Mouse (Mus musculus): ENCODE data around the gene Fbxo47. TPM values are rescaled to one million over a fixed set of nuclear protein-coding genes. Genes with fewer than 3 reads are reported as not detected.

Gene Fbxo47
- polyA plus RNA-seq, 1 experiment from 2014 or later, result 0.65 TPM

GRCm38 (mm10) chr11:97905540-97905939 lies 21.6 kb upstream of the Fbxo47 start:
- no peaks in the 10 kb centered on the region for H3K4me1 ChIP-seq (replicated peaks)
- no peak for ATAC-seq
- H3K36me3 ChIP-seq, result no peaks in the 10 kb centered on the region
- no peak overlapping the region for H3K9ac ChIP-seq
- H3K9me3 ChIP-seq, result no peaks in the 10 kb centered on the region
- H3K27me3 ChIP-seq (replicated peaks), result no peaks in the 10 kb centered on the region
- WGBS, result 84% methylated on average over 2 of the region's 2 CpGs
- H3K4me3 ChIP-seq (replicated peaks), result no peak overlapping the region
- no peak overlapping the region for H3K27ac ChIP-seq
- H3K4me2 ChIP-seq (replicated peaks), result no peak overlapping the region

DNA sequence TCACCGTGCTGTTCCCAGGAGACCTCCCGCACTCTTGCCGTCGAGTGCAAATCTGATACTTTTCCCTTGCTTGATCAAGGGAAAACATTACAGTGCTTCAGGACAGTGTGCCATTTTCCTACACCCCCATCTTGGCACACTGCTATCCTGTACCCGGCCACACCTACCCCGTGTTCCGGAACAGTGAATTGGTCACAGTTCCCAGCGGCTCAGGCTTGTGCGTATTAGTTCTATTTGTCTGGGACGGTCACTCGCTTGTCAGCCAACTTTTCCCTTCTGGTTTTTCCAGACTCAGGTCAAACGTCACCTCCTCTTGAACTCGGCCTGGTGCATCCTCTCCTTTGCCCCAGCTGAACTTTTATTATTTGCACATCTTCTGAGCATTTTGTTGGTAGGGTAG lies 20.8 kb upstream of the Fbxo47 start:
- Histone ChIP-seq H3K27ac (no peak overlapping the region), H3K27me3 (replicated peaks) (no peaks in the 10 kb centered on the region), H3K9ac (no peak overlapping the region), H3K4me3 (replicated peaks) (no peak overlapping the region), H3K4me1 (replicated peaks) (no peaks in the 10 kb centered on the region), H3K36me3 (no peaks in the 10 kb centered on the region), H3K4me2 (replicated peaks) (no peak overlapping the region), H3K9me3 (no peaks in the 10 kb centered on the region)
- WGBS, result 84% methylated on average over 13 of the region's 13 CpGs
- ATAC-seq, result no peak

DNA sequence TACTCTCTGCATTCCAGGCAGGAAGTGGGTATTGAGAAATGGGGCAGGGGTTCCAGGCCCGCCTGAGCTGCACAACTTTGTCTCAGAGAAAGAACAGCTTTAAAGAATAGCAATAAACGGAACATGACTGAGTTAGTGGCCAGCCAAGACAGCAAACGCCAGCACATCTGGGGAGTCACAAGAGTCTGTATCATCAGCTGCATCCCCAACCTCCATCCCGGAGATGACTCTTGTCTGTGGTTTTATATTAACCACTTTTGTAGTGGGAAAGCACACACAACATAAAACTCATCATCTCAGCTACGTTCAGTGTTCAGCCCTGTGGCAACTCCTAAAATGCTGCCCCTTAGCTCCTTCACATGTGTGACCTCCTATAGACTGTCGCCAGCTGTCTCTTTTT lies 17.9 kb upstream of the Fbxo47 start:
- Histone ChIP-seq H3K4me1 (replicated peaks) (no peaks in the 10 kb centered on the region), H3K27me3 (replicated peaks) (no peaks in the 10 kb centered on the region), H3K36me3 (no peaks in the 10 kb centered on the region), H3K4me2 (replicated peaks) (no peak overlapping the region), H3K9ac (no peak overlapping the region), H3K27ac (no peak overlapping the region), H3K9me3 (no peaks in the 10 kb centered on the region), H3K4me3 (replicated peaks) (no peak overlapping the region)
- no peak for ATAC-seq
- 60% methylated on average over 6 of the region's 6 CpGs for WGBS

- H3K9me3 ChIP-seq, result no peaks in the 10 kb centered on the region
- peak; percentile 68 for ATAC-seq
- H3K27me3 ChIP-seq (replicated peaks), result no peaks in the 10 kb centered on the region
- no peak overlapping the region for H3K4me2 ChIP-seq (replicated peaks)
- WGBS, result 1% methylated on average over 2 of the region's 2 CpGs
- no peaks in the 10 kb centered on the region for H3K4me1 ChIP-seq (replicated peaks)
- no peak overlapping the region for H3K27ac ChIP-seq
- no peaks in the 10 kb centered on the region for H3K36me3 ChIP-seq
- H3K9ac ChIP-seq, result no peak overlapping the region
- H3K4me3 ChIP-seq (replicated peaks), result no peak overlapping the region
Observed at GRCm38 (mm10) chr11:97899822-97900221, 15.9 kb upstream of the Fbxo47 start.

GRCm38 (mm10) chr11:97897568-97898185 lies 13.7 kb upstream of the Fbxo47 start:
- no peak overlapping the region for H3K4me3 ChIP-seq (replicated peaks)
- H3K9ac ChIP-seq, result no peak overlapping the region
- H3K36me3 ChIP-seq, result no peaks in the 10 kb centered on the region
- no peaks in the 10 kb centered on the region for H3K27me3 ChIP-seq (replicated peaks)
- ATAC-seq, result no peak
- no peak overlapping the region for H3K27ac ChIP-seq
- no peaks in the 10 kb centered on the region for H3K4me1 ChIP-seq (replicated peaks)
- 73% methylated on average over 3 of the region's 3 CpGs for WGBS
- no peaks in the 10 kb centered on the region for H3K9me3 ChIP-seq
- no peak overlapping the region for H3K4me2 ChIP-seq (replicated peaks)

- WGBS, result 42% methylated on average over 4 of the region's 4 CpGs
- Histone ChIP-seq H3K4me3 (replicated peaks) (no peak overlapping the region), H3K9ac (no peak overlapping the region), H3K27ac (no peak overlapping the region), H3K9me3 (no peaks in the 10 kb centered on the region), H3K27me3 (replicated peaks) (no peaks in the 10 kb centered on the region), H3K4me2 (replicated peaks) (no peak overlapping the region), H3K36me3 (no peaks in the 10 kb centered on the region), H3K4me1 (replicated peaks) (no peaks in the 10 kb centered on the region)
- no peak for ATAC-seq
Observed at GRCm38 (mm10) chr11:97896655-97897054, 12.7 kb upstream of the Fbxo47 start.

DNA sequence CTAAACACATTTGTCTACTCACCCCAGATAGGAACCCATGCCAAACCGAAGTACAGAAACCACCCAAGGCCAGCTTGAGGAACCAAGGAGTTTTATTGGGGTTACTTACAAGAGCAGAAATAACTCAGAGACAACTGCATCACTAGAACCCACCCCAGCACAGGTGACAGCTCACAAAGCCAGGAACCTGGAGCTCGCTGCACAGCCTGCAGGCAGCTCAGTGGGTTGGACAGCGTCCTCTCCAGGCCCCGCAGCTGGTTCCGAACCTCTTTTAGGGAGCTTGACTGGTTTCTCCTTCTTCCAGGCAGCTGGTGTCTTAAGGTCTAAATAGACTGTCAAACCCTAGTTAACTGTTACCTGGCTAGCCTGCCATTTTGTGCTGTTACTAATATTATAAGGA lies 7.9 kb upstream of the Fbxo47 start:
- Histone ChIP-seq H3K36me3 (no peaks in the 10 kb centered on the region), H3K27ac (no peak overlapping the region), H3K9ac (no peak overlapping the region), H3K4me2 (replicated peaks) (no peak overlapping the region), H3K4me1 (replicated peaks) (no peaks in the 10 kb centered on the region), H3K9me3 (no peaks in the 10 kb centered on the region), H3K27me3 (replicated peaks) (no peaks in the 10 kb centered on the region), H3K4me3 (replicated peaks) (no peak overlapping the region)
- ATAC-seq, result no peak
- 79% methylated on average over 5 of the region's 5 CpGs for WGBS

DNA sequence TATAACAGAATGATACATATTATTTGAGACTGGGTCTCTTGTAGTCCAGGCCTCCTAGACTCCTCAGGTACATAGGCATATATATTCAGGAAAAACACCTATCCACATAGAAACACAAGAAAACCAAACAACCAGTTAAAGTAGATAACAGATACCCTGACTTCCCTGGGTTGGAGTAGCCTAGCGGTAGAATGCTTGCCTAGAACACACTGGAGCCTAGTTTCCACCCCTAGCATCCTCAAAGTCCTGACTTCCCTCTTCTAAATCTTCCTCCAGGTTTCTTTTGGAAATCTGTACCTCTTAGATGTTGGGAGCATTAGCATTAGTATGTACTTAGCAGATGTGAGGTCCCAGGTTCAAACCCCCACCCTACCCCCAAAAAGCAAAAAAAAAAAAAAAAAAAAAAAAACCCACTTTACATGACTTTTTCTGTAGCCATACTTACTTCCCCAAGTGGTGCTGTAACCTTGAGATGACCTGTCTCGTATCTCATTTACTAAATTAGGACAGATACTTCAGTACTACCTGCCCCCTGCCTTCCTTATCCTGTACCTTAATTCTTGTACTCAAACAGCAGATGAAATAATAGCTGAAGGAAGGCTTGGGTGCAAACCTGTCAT lies 1.5 kb upstream of the Fbxo47 start:
- no peak overlapping the region for H3K4me3 ChIP-seq (replicated peaks)
- H3K27me3 ChIP-seq (replicated peaks), result no peaks in the 10 kb centered on the region
- H3K36me3 ChIP-seq, result no peaks in the 10 kb centered on the region
- ATAC-seq, result no peak
- H3K9me3 ChIP-seq, result no peaks in the 10 kb centered on the region
- H3K4me2 ChIP-seq (replicated peaks), result no peak overlapping the region
- H3K9ac ChIP-seq, result no peak overlapping the region
- H3K4me1 ChIP-seq (replicated peaks), result 0 out of 2 replicates have a peak, but pooled peaks cover 2% of the 10 kb centered on the region
- WGBS, result 92% methylated on average over 2 of the region's 2 CpGs
- no peak overlapping the region for H3K27ac ChIP-seq

DNA sequence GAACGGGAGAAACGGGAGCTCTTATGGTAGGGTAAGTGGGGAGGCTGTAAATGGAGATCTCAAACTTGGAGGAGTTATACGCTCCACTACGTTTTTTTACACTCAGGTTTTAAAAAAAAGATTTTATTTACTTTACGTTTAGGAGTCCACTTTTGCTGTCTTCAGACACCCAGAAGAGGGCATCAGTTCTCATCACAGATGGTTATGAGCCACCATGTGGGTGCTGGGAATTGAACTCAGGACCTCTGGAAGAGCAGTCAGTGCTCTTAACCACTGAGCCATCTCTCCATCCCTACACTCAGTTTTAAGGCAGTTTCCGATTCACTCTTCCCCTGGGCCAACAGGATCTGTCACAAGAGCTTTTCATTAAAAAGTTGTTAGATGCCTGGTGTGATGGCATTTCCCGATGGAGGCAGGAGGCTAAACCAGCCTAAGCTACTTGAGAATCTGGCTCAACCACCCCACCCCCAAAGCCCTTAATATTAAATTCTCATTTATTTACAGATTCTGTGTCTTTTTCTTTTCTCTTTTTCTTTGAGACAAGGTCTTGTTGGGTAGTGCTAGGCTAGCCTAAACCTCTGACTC lies 739 bp upstream of the Fbxo47 start:
- 25% methylated on average over 7 of the region's 7 CpGs for WGBS
- H3K36me3 ChIP-seq, result no peaks in the 10 kb centered on the region
- peak overlapping the region; percentile 72 for H3K4me2 ChIP-seq (replicated peaks)
- peak overlapping the region; percentile 39 for H3K9ac ChIP-seq
- peak overlapping the region; percentile 85 for H3K27ac ChIP-seq
- H3K4me3 ChIP-seq (replicated peaks), result peak overlapping the region; percentile 60
- H3K27me3 ChIP-seq (replicated peaks), result no peaks in the 10 kb centered on the region
- peak; percentile 16; the same call in 1 of the 2 replicates for ATAC-seq
- no peaks in the 10 kb centered on the region for H3K9me3 ChIP-seq
- H3K4me1 ChIP-seq (replicated peaks), result 0 out of 2 replicates have a peak, but pooled peaks cover 2% of the 10 kb centered on the region

DNA sequence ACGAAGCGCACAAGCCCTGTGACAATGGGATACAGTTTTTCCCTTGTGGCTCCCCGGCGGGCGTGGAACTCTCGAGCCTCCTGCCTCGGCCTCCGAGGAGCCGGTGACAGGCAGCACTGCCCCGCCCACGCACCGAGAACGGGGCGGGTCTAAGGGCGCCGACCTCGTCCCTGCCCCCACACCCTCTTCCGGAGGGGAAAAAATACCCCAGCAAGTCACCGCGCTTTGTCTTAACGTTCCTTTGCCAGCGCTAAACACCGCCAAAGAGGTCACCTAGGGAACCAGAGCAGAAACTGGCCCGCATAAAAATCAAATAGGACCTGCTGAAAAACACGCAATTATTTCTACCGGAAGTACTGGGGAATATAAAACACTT lies 424 bp downstream of the Fbxo47 start:
- Histone ChIP-seq H3K4me2 (replicated peaks) (peak overlapping the region; percentile 72), H3K27me3 (replicated peaks) (no peaks in the 10 kb centered on the region), H3K4me1 (replicated peaks) (0 out of 2 replicates have a peak, but pooled peaks cover 2% of the 10 kb centered on the region), H3K4me3 (replicated peaks) (peak overlapping the region; percentile 60), H3K9me3 (no peaks in the 10 kb centered on the region), H3K36me3 (no peaks in the 10 kb centered on the region), H3K27ac (peak overlapping the region; percentile 90), H3K9ac (peak overlapping the region; percentile 60)
- ATAC-seq, result peak; percentile 61
- 4% methylated on average over 26 of the region's 26 CpGs for WGBS

DNA sequence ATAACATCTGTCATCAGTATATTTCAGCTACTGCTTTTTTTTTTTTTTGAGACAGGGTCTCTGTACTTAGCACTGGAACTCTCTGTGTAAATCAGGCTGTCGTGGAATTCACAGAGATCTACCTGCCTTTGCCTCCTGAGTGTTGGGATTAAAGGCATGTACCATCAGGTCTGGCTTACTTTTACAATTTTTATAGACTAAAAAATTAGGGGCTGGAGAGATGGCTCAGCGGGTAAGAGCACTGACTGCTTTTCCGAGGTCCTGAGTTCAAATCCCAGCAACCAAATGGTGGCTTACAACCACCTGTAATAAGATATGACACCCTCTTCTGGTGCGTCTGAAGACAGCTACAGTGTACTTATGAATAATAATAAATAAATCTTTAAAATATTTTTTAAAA lies 3.6 kb downstream of the Fbxo47 start:
- 0 out of 2 replicates have a peak, but pooled peaks cover 2% of the 10 kb centered on the region for H3K4me1 ChIP-seq (replicated peaks)
- no peak overlapping the region for H3K4me2 ChIP-seq (replicated peaks)
- H3K36me3 ChIP-seq, result no peaks in the 10 kb centered on the region
- no peak for ATAC-seq
- H3K9ac ChIP-seq, result no peak overlapping the region
- H3K27me3 ChIP-seq (replicated peaks), result no peaks in the 10 kb centered on the region
- H3K9me3 ChIP-seq, result no peaks in the 10 kb centered on the region
- 91% methylated on average over 4 of the region's 4 CpGs for WGBS
- no peak overlapping the region for H3K4me3 ChIP-seq (replicated peaks)
- no peak overlapping the region for H3K27ac ChIP-seq

GRCm38 (mm10) chr11:97877341-97877740 lies 6.6 kb downstream of the Fbxo47 start:
- ATAC-seq, result no peak

DNA sequence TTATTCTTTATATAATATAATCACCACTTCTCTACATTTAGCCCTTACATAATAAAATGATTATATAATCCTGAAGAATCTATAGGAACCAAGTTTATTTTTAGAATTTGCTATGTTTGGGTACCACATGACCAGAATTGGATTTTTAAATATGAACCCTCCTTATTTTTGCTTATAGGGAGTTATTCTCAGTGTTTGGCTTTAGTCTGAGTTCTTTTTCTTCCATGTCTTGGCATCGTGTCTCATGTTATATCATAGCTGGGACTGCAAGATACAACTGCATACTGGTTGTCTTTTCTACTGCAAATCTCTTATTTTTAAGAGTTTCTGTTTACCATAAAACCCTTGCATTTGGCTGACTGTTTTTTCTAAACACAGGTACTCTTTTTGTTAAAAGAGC lies 9.6 kb downstream of the Fbxo47 start:
- H3K27ac ChIP-seq, result no peak overlapping the region
- no peak overlapping the region for H3K4me2 ChIP-seq (replicated peaks)
- H3K4me1 ChIP-seq (replicated peaks), result no peaks in the 10 kb centered on the region
- H3K9me3 ChIP-seq, result no peaks in the 10 kb centered on the region
- H3K36me3 ChIP-seq, result no peaks in the 10 kb centered on the region
- H3K4me3 ChIP-seq (replicated peaks), result no peak overlapping the region
- ATAC-seq, result no peak
- no peaks in the 10 kb centered on the region for H3K27me3 ChIP-seq (replicated peaks)
- no peak overlapping the region for H3K9ac ChIP-seq
- 93% methylated on average over 1 of the region's 1 CpGs for WGBS

More at GRCm38 (mm10) chr11:97877341-97877740, 6.6 kb downstream of the Fbxo47 start:
- Histone ChIP-seq H3K4me3 (replicated peaks) (no peak overlapping the region), H3K9me3 (no peaks in the 10 kb centered on the region), H3K9ac (no peak overlapping the region), H3K27me3 (replicated peaks) (no peaks in the 10 kb centered on the region), H3K4me1 (replicated peaks) (no peaks in the 10 kb centered on the region), H3K27ac (no peak overlapping the region), H3K4me2 (replicated peaks) (no peak overlapping the region), H3K36me3 (no peaks in the 10 kb centered on the region)
- WGBS, result 77% methylated on average over 2 of the region's 2 CpGs
